Mouse (Mus musculus) limb, embryonic 15.5 days (tissue): Measurements from ENCODE around the gene Prn. TPM values are rescaled to one million over a fixed set of nuclear protein-coding genes. Genes with fewer than 3 reads are reported as not detected.

Experiments used
- ATAC-seq: fragments of 200-750 bp; cut with Nextera tagmentation; 2 replicates; pipeline ENCODE4 v1.8.0; 2017; ENCODE audit warnings: low read depth, moderate TSS enrichment; ENCODE audit not compliant: insufficient number of reproducible peaks, low FRiP score, low TSS enrichment
- H3K27ac ChIP-seq: fragments of 300-500 bp; sonication (generic); 2 replicates; pipeline ENCODE4 v1.5.1; 2015; ENCODE audit warnings: moderate library complexity, mild to moderate bottlenecking, inconsistent platforms
- H3K27me3 ChIP-seq: fragments of 300-500 bp; sonication (generic); 2 replicates; pipeline ENCODE4 v1.6.1; 2015; ENCODE audit warnings: inconsistent platforms
- H3K36me3 ChIP-seq: fragments of 300-500 bp; sonication (generic); 2 replicates; pipeline ENCODE4 v1.6.1; 2015; ENCODE audit warnings: inconsistent platforms
- H3K4me1 ChIP-seq: fragments of 300-500 bp; sonication (generic); 2 replicates; pipeline ENCODE4 v1.6.1; 2015; ENCODE audit warnings: inconsistent platforms
- H3K4me2 ChIP-seq: fragments of 300-500 bp; sonication (generic); 2 replicates; pipeline ENCODE4 v1.6.1; 2015; ENCODE audit warnings: mild to moderate bottlenecking, inconsistent platforms
- H3K4me3 ChIP-seq: fragments of 300-500 bp; sonication (generic); 2 replicates; pipeline ENCODE4 v1.5.1; 2015; ENCODE audit warnings: mild to moderate bottlenecking, inconsistent platforms
- H3K9ac ChIP-seq: fragments of 300-500 bp; sonication (generic); 2 replicates; pipeline ENCODE4 v1.6.1; 2015; ENCODE audit warnings: inconsistent platforms
- H3K9me3 ChIP-seq: fragments of 300-500 bp; sonication (generic); 2 replicates; pipeline ENCODE4 v1.6.1; 2016; ENCODE audit warnings: inconsistent platforms
- WGBS: fragments of 180-500 bp; shearing (Covaris S2); methylation state at CpG from one replicate; pipeline ENCODE4 v1.1.7; 2015; 5-methylcytosine and 5-hydroxymethylcytosine counted together
- polyA plus RNA-seq: library from polyadenylated mRNA; unstranded; fragments of >200 nt; fragmentation: Nextera tagmentation; extraction: Ambion mirVana; gene quantifications from 2 replicates; pipeline ENCODE4 v1.2.1, GENCODE M21; 2015

Prn gene
- polyA plus RNA-seq, 1 experiment from 2014 or later, result not detected

DNA sequence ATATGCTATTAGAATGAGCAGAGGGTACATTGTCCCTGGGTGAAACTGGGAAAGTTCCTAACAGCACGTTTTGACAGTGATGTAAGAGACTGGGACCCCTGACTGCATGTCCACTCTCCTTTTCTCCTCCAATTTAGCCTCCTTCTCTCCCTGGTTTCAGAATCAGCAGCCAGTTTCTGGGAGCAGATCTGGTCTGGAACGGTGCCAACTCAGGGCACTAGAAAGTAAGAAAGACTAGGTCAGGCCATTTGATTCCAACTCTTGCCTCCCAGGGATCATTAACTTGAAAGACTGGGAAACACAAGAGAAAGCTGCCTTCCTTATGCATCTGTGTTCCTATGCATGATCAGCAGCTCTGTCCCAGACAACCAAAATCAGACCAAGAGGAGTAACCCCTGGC is 42.7 kb downstream of the Prn start:
- Histone ChIP-seq H3K9ac (no peak overlapping the region), H3K9me3 (no peaks in the 10 kb centered on the region), H3K27ac (no peak overlapping the region), H3K36me3 (no peaks in the 10 kb centered on the region), H3K4me3 (0 out of 2 replicates have a peak overlapping the region, but pooled peaks have one; percentile 14), H3K27me3 (peaks cover 39% of the 10 kb centered on the region), H3K4me1 (peaks cover 25% of the 10 kb centered on the region), H3K4me2 (no peak overlapping the region)
- WGBS, result 49% methylated on average over 2 of the region's 2 CpGs
- ATAC-seq, result no peak

GRCm38 (mm10) chr2:131952961-131953538 is 43.3 kb downstream of the Prn start:
- WGBS, result 13% methylated on average over 29 of the region's 29 CpGs
- peaks cover 25% of the 10 kb centered on the region for H3K4me1 ChIP-seq
- no peak for ATAC-seq
- no peaks in the 10 kb centered on the region for H3K36me3 ChIP-seq
- H3K27me3 ChIP-seq, result peaks cover 39% of the 10 kb centered on the region
- H3K4me2 ChIP-seq, result peak overlapping the region; percentile 25
- peak overlapping the region; percentile 14; the same call in 1 of the 2 replicates for H3K4me3 ChIP-seq
- no peak overlapping the region for H3K9ac ChIP-seq
- H3K27ac ChIP-seq, result no peak overlapping the region
- H3K9me3 ChIP-seq, result no peaks in the 10 kb centered on the region

GRCm38 (mm10) chr2:131953711-131954110 is 44.0 kb downstream of the Prn start:
- H3K4me1 ChIP-seq, result peaks cover 25% of the 10 kb centered on the region
- no peak overlapping the region for H3K27ac ChIP-seq
- peaks cover 39% of the 10 kb centered on the region for H3K27me3 ChIP-seq
- H3K4me2 ChIP-seq, result no peak overlapping the region
- H3K4me3 ChIP-seq, result peak overlapping the region; percentile 14; the same call in 1 of the 2 replicates
- H3K9ac ChIP-seq, result no peak overlapping the region
- H3K36me3 ChIP-seq, result no peaks in the 10 kb centered on the region
- no peak for ATAC-seq
- no peaks in the 10 kb centered on the region for H3K9me3 ChIP-seq
- 87% methylated on average over 4 of the region's 4 CpGs for WGBS

DNA sequence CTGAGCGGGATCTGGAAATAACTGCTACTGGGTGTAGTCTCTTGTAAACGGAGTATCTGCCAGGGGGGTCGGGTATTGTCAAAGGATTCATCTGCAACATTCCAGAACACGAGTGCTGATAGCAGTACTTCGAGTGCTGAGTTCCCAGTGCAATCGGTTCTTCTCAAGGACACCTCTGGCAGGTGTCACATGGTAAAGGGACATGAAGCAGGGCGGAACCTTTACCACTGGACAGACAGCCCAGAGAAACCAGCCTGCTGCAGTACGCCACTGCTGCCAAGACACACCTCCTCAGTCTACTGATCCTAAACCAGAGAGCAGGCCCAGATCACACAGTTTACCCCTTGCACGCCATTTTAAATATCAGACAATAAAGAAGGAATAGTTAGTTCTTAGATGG is 45.1 kb downstream of the Prn start:
- Histone ChIP-seq H3K4me3 (peak overlapping the region; percentile 31), H3K36me3 (no peaks in the 10 kb centered on the region), H3K4me1 (peaks cover 22% of the 10 kb centered on the region), H3K4me2 (peak overlapping the region; percentile 55), H3K9ac (no peak overlapping the region), H3K27ac (no peak overlapping the region), H3K27me3 (peaks cover 39% of the 10 kb centered on the region), H3K9me3 (no peaks in the 10 kb centered on the region)
- WGBS, result 49% methylated on average over 9 of the region's 9 CpGs
- ATAC-seq, result no peak

GRCm38 (mm10) chr2:131955264-131955663 is 45.5 kb downstream of the Prn start:
- H3K27ac ChIP-seq, result no peak overlapping the region
- H3K9ac ChIP-seq, result no peak overlapping the region
- H3K4me3 ChIP-seq, result peak overlapping the region; percentile 31
- ATAC-seq, result no peak
- H3K36me3 ChIP-seq, result no peaks in the 10 kb centered on the region
- H3K4me1 ChIP-seq, result peaks cover 21% of the 10 kb centered on the region
- WGBS, result 3% methylated on average over 17 of the region's 17 CpGs
- H3K4me2 ChIP-seq, result peak overlapping the region; percentile 55
- peaks cover 36% of the 10 kb centered on the region for H3K27me3 ChIP-seq
- no peaks in the 10 kb centered on the region for H3K9me3 ChIP-seq

DNA sequence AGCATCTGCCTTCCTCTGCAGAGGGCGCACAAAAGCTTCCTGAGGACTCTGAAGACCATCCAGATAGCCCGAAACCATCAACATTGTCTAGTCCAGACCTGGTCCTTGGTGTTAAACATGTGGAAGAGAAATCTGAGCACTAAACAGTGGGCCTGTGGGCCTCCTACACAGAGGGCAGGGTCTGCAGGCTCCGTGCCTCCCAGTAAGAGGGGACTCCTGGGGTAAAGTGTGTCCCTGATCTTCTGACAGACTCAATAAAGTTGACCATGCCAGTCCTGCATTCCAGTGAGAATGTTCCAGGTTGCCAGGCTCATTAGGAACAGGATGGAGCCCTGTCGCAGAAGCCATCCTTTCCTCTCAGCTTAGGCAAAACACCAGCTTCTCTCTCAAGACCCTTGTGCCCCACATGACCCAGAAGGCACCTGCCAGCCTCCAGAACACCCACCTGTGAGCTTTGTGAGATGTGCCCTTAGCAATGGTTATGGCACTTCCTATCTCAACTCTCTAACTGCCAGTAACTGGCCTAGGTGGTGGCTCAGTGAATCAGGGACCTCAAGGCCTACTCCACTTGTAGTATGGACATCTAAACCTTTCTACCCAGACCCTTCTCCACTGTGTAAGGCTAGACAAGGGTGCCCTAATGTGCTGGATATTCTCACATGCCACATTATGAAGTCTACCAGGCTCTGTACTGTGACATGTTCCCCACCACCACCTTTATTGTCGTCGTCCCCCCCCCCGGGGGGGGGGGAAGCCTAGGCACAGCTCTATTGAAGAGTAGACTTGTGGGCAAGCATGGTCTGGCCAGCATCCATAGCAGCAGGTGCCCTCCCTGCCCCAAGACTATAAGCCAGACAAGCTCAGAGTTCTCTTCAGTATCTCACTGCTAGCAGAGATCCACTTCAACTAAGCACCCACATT is 46.8 kb downstream of the Prn start:
- Histone ChIP-seq H3K9ac (no peak overlapping the region), H3K27ac (no peak overlapping the region), H3K4me2 (no peak overlapping the region), H3K27me3 (peaks cover 31% of the 10 kb centered on the region), H3K4me1 (peaks cover 19% of the 10 kb centered on the region), H3K4me3 (no peak overlapping the region), H3K36me3 (no peaks in the 10 kb centered on the region), H3K9me3 (no peaks in the 10 kb centered on the region)
- ATAC-seq, result no peak
- 81% methylated on average over 7 of the region's 7 CpGs for WGBS

DNA sequence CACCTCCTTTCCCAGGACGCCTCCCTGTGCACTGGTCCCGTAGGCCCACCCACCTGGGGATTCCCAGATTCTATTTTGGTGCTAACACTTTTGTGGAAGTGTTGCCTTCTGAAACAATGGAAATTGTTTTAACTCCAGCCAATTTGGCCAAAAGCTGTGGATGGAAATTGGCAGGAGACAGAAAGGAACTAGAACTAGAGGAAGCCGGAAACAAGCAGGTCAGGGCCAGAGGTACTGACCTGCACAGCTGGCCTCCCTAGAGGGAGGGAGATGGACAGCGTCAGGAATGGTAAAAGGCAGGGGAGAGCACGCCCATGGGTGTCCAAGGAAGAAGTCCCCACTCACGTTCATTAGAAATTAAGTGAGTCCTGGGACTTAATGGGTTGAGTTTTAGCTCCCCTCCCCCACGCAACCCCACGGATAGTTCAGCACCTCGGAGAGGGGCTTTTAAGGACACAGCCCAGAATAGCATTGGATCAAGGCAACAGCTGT is 48.0 kb downstream of the Prn start:
- H3K36me3 ChIP-seq, result no peaks in the 10 kb centered on the region
- no peak overlapping the region for H3K4me2 ChIP-seq
- H3K27ac ChIP-seq, result no peak overlapping the region
- H3K9ac ChIP-seq, result no peak overlapping the region
- 51% methylated on average over 9 of the region's 9 CpGs for WGBS
- ATAC-seq, result no peak
- peaks cover 20% of the 10 kb centered on the region for H3K27me3 ChIP-seq
- H3K4me1 ChIP-seq, result peaks cover 15% of the 10 kb centered on the region
- no peaks in the 10 kb centered on the region for H3K9me3 ChIP-seq
- no peak overlapping the region for H3K4me3 ChIP-seq

- Histone ChIP-seq H3K36me3 (no peaks in the 10 kb centered on the region), H3K4me2 (no peak overlapping the region), H3K27ac (no peak overlapping the region), H3K9ac (no peak overlapping the region), H3K4me1 (no peaks in the 10 kb centered on the region), H3K4me3 (no peak overlapping the region), H3K27me3 (no peaks in the 10 kb centered on the region), H3K9me3 (no peaks in the 10 kb centered on the region)
- ATAC-seq, result no peak
- WGBS, result 77% methylated on average over 2 of the region's 2 CpGs
Observed at GRCm38 (mm10) chr2:131961671-131962070, 51.9 kb downstream of the Prn start.

DNA sequence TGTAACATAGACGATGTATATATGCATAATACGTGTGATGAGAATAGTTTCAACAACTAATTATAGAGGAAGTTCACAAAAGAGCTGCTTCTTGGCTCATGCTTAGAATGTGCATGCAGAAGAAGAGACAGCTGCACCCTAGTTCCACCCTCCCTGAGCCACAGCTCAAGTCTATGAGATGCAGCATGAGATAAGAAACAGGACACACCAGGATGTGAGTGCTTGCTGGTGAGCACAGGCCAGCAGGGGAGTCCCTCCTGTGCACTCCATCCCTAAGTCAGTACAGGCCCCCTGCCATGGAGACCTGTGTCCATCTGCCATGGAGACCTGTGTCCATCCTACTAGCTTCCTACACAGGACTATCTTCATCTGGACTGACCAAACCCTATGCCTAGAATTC is 60.8 kb downstream of the Prn start:
- 84% methylated on average over 2 of the region's 2 CpGs for WGBS
- no peak overlapping the region for H3K27ac ChIP-seq
- H3K4me3 ChIP-seq, result no peak overlapping the region
- no peaks in the 10 kb centered on the region for H3K9me3 ChIP-seq
- H3K4me1 ChIP-seq, result no peaks in the 10 kb centered on the region
- H3K9ac ChIP-seq, result no peak overlapping the region
- no peak for ATAC-seq
- no peak overlapping the region for H3K4me2 ChIP-seq
- no peaks in the 10 kb centered on the region for H3K36me3 ChIP-seq
- H3K27me3 ChIP-seq, result no peaks in the 10 kb centered on the region

DNA sequence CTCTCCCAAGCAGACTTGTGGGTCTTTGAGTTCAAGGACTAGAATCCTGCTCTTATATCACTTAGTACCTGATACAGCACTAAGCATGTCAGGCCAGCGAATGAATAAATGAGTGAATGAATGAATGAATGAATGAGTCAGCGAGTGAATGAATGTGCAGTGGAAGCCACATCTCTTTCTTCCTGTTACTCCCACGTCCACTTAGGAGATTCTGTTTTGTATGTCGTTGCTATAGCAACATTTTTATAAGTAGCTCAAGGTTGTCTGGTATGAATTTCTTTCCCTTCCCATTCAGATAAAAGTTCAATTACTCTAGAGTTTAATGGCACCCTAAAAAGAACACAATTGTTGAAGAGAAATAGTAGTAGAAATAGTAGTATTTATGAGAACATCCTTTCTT is 61.3 kb downstream of the Prn start:
- H3K9ac ChIP-seq, result no peak overlapping the region
- H3K9me3 ChIP-seq, result no peaks in the 10 kb centered on the region
- ATAC-seq, result no peak
- H3K4me3 ChIP-seq, result no peak overlapping the region
- H3K27ac ChIP-seq, result no peak overlapping the region
- no peaks in the 10 kb centered on the region for H3K4me1 ChIP-seq
- H3K27me3 ChIP-seq, result no peaks in the 10 kb centered on the region
- H3K4me2 ChIP-seq, result no peak overlapping the region
- H3K36me3 ChIP-seq, result no peaks in the 10 kb centered on the region
- 71% methylated on average over 4 of the region's 4 CpGs for WGBS

- no peak overlapping the region for H3K4me2 ChIP-seq
- WGBS, result 70% methylated on average over 3 of the region's 3 CpGs
- H3K9ac ChIP-seq, result no peak overlapping the region
- no peaks in the 10 kb centered on the region for H3K27me3 ChIP-seq
- H3K36me3 ChIP-seq, result no peaks in the 10 kb centered on the region
- no peak overlapping the region for H3K4me3 ChIP-seq
- H3K9me3 ChIP-seq, result no peaks in the 10 kb centered on the region
- ATAC-seq, result no peak
- no peaks in the 10 kb centered on the region for H3K4me1 ChIP-seq
- no peak overlapping the region for H3K27ac ChIP-seq
Observed at GRCm38 (mm10) chr2:131976663-131977062, 66.9 kb downstream of the Prn start.

- no peaks in the 10 kb centered on the region for H3K36me3 ChIP-seq
- H3K9me3 ChIP-seq, result no peaks in the 10 kb centered on the region
- 43% methylated on average over 9 of the region's 9 CpGs for WGBS
- H3K9ac ChIP-seq, result no peak overlapping the region
- H3K4me2 ChIP-seq, result no peak overlapping the region
- H3K27me3 ChIP-seq, result no peaks in the 10 kb centered on the region
- no peak overlapping the region for H3K4me3 ChIP-seq
- 0 out of 2 replicates have a peak overlapping the region, but pooled peaks have one; percentile 27 for H3K27ac ChIP-seq
- peak; percentile 56; the same call in 1 of the 2 replicates for ATAC-seq
- H3K4me1 ChIP-seq, result no peaks in the 10 kb centered on the region
Observed at GRCm38 (mm10) chr2:131980866-131981265, 71.1 kb downstream of the Prn start.
